ENCODE assay signal across 15 mouse cellular contexts in the genomic region with DNA sequence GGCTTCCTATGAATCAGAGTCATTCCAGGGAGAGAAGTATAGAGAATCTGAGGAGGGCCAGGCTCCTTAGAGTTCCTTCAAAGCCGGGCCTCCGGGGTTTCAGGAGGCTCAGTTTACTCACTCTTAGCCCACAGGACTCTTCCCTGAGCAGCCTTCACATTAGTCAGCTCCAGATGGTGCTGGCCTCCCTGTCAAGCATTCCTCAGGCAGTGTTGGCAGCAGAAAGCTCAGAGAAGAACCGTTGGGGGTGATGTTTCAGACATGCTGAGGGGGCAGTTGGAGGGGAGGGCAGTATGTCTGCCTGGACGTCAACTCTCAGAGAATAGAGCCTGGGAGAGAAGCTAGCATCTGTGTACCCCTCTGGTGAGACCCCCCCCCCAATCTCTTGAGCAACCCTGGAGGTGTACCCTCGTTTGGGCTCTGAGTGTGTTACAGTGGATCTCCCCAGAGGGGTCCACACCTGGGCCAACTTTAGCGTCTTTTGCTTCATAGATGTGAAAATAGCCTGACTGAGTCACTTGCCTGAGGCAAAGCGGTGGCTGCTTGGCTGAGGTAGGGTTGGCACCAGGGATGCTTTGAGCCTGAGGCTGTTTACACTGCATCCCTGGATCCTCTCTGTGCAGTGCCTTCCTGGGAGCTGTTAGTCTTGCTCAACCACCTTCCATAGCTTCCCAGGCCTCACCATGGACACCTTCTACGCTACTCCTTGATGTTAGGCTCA.
DNase-seq lines count a peak whose midpoint lies in the region; ATAC-seq and TF ChIP-seq lines count a peak whose summit lies in the region.
"Had no signal": no experiment of that assay in that cellular context is flagged by ENCODE, and none has a peak within 500 bp of the region (broad histone marks: within the 10 kb centered on the region; RNA-seq: fewer than 3 reads in every experiment).

No protein-coding gene starts in this region.

- H3K27me3 ChIP-seq in forebrain, postnatal 0 days (ENCODE audit: insufficient read depth, low read length) = no peaks in the 10 kb centered on the region
- peaks cover 54% of the 10 kb centered on the region for H3K27me3 ChIP-seq in forebrain, embryonic 12.5 days
- no peaks in the 10 kb centered on the region for H3K27me3 ChIP-seq in lung, embryonic 16.5 days (ENCODE audit: control insufficient read depth, insufficient read depth, low read depth, low read length)
- H3K27me3 ChIP-seq: CH12.LX; midbrain, embryonic 12.5 days had no signal

- DNase-seq in forebrain, postnatal 0 days = no peak
- no peak for DNase-seq in lung, postnatal 4 days
- DNase-seq in fat pad, adult 2 months (ENCODE audit: extremely low read depth, low read depth, low spot score) = peak; percentile 68
- DNase-seq in adrenal gland, postnatal 14 days = no peak
- DNase-seq: gastrocnemius, postnatal 25 days; kidney, adult 9 months; kidney, postnatal 4 days; lung, postnatal 36 days had no signal

- no peak for ATAC-seq in forebrain, postnatal 0 days
- ATAC-seq in forebrain, embryonic 12.5 days (ENCODE audit: low FRiP score) = no peak
- ATAC-seq in lung, embryonic 16.5 days (ENCODE audit: low read depth) = peak; percentile 15; the same call in 1 of the 2 replicates
- no peak for ATAC-seq in CD4-positive, CD25-positive, alpha-beta regulatory T cell, adult 4 months
- ATAC-seq: activated CD4-positive, CD25-positive, alpha-beta regulatory T cell, adult 4 months had no signal

- H3K36me3 ChIP-seq in forebrain, postnatal 0 days (ENCODE audit: insufficient read depth) = peaks cover 9% of the 10 kb centered on the region
- no peaks in the 10 kb centered on the region for H3K36me3 ChIP-seq in forebrain, embryonic 12.5 days (replicated peaks)
- H3K36me3 ChIP-seq in lung, embryonic 16.5 days (ENCODE audit: control insufficient read depth, insufficient read depth, low read length) = no peaks in the 10 kb centered on the region
- H3K36me3 ChIP-seq: midbrain, embryonic 12.5 days had no signal

- no peak overlapping the region for H3K9ac ChIP-seq in forebrain, postnatal 0 days
- no peak overlapping the region for H3K9ac ChIP-seq in forebrain, embryonic 12.5 days
- H3K9ac ChIP-seq in lung, embryonic 16.5 days (ENCODE audit: low read length) = no peak overlapping the region
- H3K9ac ChIP-seq: midbrain, embryonic 12.5 days had no signal

- H3K27ac ChIP-seq in forebrain, postnatal 0 days (ENCODE audit: low read depth, low read length) = no peak overlapping the region
- no peak overlapping the region for H3K27ac ChIP-seq in forebrain, embryonic 12.5 days
- no peak overlapping the region for H3K27ac ChIP-seq in lung, embryonic 16.5 days (ENCODE audit: low read length)
- H3K27ac ChIP-seq: midbrain, embryonic 12.5 days had no signal

- H3K4me2 ChIP-seq in forebrain, postnatal 0 days (ENCODE audit: low read depth) = peak overlapping the region; percentile 15; the same call in 1 of the 2 replicates
- H3K4me2 ChIP-seq in forebrain, embryonic 12.5 days = no peak overlapping the region
- H3K4me2 ChIP-seq in lung, embryonic 16.5 days (ENCODE audit: low read depth, low read length) = no peak overlapping the region
- H3K4me2 ChIP-seq: heart, embryonic 11.5 days; midbrain, embryonic 12.5 days had no signal

- no peak for TF ChIP-seq CTCF in forebrain, postnatal 0 days (IDR thresholded peaks at IDR 0.05; ENCODE audit: low read depth)

- H3K9me3 ChIP-seq in forebrain, postnatal 0 days (ENCODE audit: low read length) = no peaks in the 10 kb centered on the region
- H3K9me3 ChIP-seq in forebrain, embryonic 12.5 days = no peaks in the 10 kb centered on the region
- no peaks in the 10 kb centered on the region for H3K9me3 ChIP-seq in lung, embryonic 16.5 days (ENCODE audit: control insufficient read depth, low read length)
- H3K9me3 ChIP-seq: midbrain, embryonic 12.5 days had no signal

- 55% methylated on average over 8 of the region's 8 CpGs for WGBS in forebrain, postnatal 0 days
- 78% methylated on average over 8 of the region's 8 CpGs for WGBS in forebrain, embryonic 12.5 days
- 59% methylated on average over 8 of the region's 8 CpGs for WGBS in lung, embryonic 16.5 days

- H3K4me1 ChIP-seq in forebrain, postnatal 0 days (ENCODE audit: insufficient read depth) = peaks cover 33% of the 10 kb centered on the region
- peaks cover 29% of the 10 kb centered on the region for H3K4me1 ChIP-seq in forebrain, embryonic 12.5 days
- H3K4me1 ChIP-seq in lung, embryonic 16.5 days (replicated peaks; ENCODE audit: control insufficient read depth, insufficient read depth, low read length) = no peaks in the 10 kb centered on the region; the same call in 1 of the 2 replicates

- H3K4me3 ChIP-seq in forebrain, postnatal 0 days (ENCODE audit: low read depth, low read length) = no peak overlapping the region
- H3K4me3 ChIP-seq in forebrain, embryonic 12.5 days (replicated peaks) = no peak overlapping the region
- H3K4me3 ChIP-seq in lung, embryonic 16.5 days (ENCODE audit: low read length) = no peak overlapping the region
- H3K4me3 ChIP-seq: midbrain, embryonic 12.5 days had no signal
